Mouse (Mus musculus): ENCODE data around the gene Smim26.

Smim26 gene

GRCm38 (mm10) chr2:144635644-144636320 is 41.9 kb downstream of the Smim26 start:
- peak; percentile 11 to 27 for DNase-seq (ENCODE audit: low spot score in 2 of 2)

DNA sequence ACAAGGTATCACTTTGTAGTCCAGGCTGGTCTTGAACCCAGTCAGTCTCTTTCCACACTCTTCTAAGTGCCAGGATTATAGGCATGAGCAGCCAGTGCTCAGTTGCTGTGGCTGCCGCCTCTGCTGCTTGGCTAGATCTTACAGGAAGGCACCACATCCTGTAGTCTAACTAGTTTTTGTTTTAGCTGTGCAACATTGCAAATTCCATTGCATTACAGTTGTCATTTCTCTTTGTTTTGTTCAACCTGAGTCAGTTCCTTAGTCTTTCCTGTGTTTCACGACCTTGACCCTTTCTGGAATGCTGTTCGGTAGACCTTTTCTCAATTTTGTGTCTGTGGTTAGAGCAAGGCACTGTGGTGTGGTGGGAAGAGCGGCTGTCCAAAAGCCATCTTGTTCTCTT is 43.4 kb downstream of the Smim26 start:
- no peak for DNase-seq (ENCODE audit: low spot score in 2 of 2)

DNA sequence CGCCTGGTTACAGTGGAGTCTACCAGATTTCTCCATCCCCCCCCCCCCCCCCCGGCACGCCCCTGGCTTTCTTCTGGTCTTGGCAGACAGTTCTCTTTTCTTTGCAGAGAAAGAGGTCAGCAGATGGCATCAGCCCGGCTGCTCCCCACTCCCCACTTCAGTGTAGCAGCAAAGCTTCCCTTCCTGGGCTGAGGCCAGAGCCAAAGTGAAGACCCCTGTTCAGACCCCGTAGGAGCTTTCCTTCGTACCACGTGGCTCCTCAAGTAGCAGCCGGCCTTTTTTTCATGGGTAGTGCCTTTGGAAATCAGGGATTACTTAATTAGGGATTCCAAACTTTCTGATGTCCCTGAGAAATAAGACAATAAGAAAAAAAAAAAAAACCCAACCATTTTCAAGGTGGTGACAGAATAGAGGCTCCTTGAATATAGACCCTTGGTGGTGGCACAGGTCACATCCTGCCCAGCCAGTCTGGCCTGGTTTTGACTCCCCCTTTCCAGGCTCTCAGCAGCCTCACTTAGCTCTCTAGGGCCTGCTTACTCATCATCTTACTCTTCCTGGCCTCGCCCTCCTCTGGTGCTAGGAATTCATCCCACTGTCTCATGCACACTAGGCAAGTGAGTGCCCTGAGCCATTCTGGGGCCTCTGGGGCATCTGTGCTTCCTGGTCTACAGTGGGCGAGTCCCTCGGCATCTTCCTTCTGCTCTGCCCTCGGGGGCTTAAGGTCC is 44.0 kb downstream of the Smim26 start:
- DNase-seq (ENCODE audit: low spot score in 2 of 2) = no peak

DNA sequence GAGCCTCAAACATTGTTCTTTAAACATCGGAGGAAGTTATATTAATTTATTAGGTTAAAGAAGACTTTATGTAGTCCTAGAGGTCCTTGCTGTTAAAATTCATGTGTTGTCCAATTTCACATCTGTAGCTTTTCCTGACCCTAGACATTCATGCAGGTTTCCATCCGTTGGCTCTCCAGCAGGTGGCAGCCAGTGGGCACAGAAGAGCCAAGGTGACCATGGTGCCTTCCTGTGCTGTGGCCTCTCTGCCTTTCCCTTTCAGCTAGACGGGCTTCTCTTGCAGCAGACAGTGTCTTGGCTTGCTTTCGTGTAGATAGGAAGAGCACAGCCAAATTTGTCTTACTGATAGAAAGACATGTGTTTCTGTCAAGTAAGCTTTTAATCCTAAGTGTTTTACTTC is 44.9 kb downstream of the Smim26 start:
- DNase-seq (ENCODE audit: low spot score in 2 of 2) = no peak

DNA sequence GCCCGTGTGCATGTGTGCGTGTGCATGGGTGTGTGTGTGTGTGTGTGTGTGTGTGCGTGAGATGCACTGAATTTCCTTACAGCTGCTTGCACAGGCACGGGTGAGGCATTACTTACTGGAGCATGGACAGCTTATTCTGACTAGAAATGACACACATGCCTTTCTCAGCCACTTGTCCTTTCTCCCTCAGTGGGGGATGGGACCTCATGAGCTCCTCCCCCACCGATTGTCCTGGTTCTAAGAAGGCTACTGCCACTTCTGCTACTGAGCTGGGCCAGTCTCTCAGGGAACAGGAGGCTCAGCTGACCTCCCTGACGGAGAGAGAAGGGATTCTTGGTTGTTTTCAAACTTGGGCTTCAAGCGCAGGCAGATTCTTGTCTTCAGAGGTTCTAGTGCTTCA is 46.2 kb downstream of the Smim26 start:
- no peak for DNase-seq (ENCODE audit: low spot score in 2 of 2)

DNA sequence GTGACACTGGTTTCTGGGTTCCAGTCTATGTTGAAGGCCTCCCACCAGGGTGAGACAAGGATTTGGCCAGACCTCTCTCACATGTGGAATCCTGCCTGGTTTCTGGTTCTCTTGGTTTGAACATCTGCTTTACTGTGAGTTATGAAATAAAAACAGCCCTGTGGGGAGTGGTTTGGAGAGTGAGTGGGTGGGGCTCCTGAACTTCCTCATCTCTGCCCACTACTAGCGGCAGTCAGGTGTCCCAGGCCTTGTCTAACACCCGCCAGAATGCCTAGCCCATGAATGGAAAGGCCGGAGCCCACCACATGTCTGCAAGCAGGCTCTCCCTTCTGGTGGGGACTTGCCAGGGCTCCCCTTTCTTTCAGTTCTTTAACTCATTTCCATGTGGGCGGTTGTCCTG is 48.1 kb downstream of the Smim26 start:
- DNase-seq (ENCODE audit: low spot score in 2 of 2) = peak; percentile 11 to 30

All from spleen, postnatal 36 days (tissue).